Mouse (Mus musculus): ENCODE measurements around the gene Gm6337. TPM values are rescaled to one million over a fixed set of nuclear protein-coding genes. Genes with fewer than 3 reads are reported as not detected.
"Not testable (repeated sequence)": the region's sequence is repeated elsewhere in the genome, so short reads cannot be mapped to it uniquely, and the experiment has no call there.

Gm6337 gene
- not detected in 2 replicates for polyA plus RNA-seq (2015; fragmentation: Nextera tagmentation; extraction: Ambion mirVana)

GRCm38 (mm10) chr14:6058167-6058566, at the start of gene Gm6337:
Gene Gm6337 (minus strand): TSS chr14:6058267.
- 85% methylated on average over 3 of the region's 4 CpGs for WGBS
- not testable (repeated sequence) for H3K4me1 ChIP-seq; H3K27ac ChIP-seq (replicated peaks); H3K36me3 ChIP-seq; ATAC-seq (ENCODE audit: extremely low read depth, insufficient number of reproducible peaks, low FRiP score, low TSS enrichment); H3K9ac ChIP-seq; H3K4me2 ChIP-seq; H3K4me3 ChIP-seq; H3K9me3 ChIP-seq; H3K27me3 ChIP-seq (replicated peaks)

DNA sequence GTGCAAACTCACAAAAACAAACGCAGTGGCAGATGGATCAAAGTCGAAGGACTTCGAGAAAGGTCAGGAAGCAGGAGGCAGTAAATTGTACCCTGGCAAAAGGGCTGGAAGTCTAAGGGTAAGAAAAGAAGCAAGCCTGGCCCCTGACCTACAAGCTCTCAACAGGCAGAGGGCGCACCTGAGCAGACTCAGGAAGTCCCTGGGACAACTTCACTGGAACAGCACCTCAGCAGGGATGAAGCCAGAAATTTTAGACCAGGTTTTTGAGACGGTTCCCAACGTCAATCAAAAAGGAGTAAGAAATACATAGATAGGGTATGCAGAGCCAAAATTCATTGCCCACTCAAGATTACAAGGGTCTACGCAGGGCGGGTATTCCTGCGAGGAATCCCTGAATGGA, 49.4 kb upstream of the Gm6337 start:
- H3K9me3 ChIP-seq; H3K27me3 ChIP-seq (replicated peaks); ATAC-seq (ENCODE audit: extremely low read depth, insufficient number of reproducible peaks, low FRiP score, low TSS enrichment); H3K36me3 ChIP-seq; H3K27ac ChIP-seq (replicated peaks); H3K4me1 ChIP-seq: not testable (repeated sequence)
- Histone ChIP-seq H3K9ac (peak overlapping the region; percentile 67; the same call in 1 of the 2 replicates), H3K4me3 (peak overlapping the region; percentile 48), H3K4me2 (peak overlapping the region; percentile 63)
- 11% methylated on average over 9 of the region's 9 CpGs for WGBS

GRCm38 (mm10) chr14:6093842-6094241, 35.8 kb upstream of the Gm6337 start, which contains the start of gene Gm8206:
Gene Gm8206 (minus strand): TSS chr14:6093942.
- H3K4me1 ChIP-seq; H3K4me3 ChIP-seq; H3K27ac ChIP-seq (replicated peaks); ATAC-seq (ENCODE audit: extremely low read depth, insufficient number of reproducible peaks, low FRiP score, low TSS enrichment); H3K27me3 ChIP-seq (replicated peaks); H3K4me2 ChIP-seq; H3K9ac ChIP-seq; H3K36me3 ChIP-seq; H3K9me3 ChIP-seq: not testable (repeated sequence)
- WGBS = 60% methylated on average over 2 of the region's 3 CpGs

Other genes with a start within 250 kb of the Gm6337 start
- gene Gm3424, start 227.9 kb downstream of the Gm6337 start, polyA plus RNA-seq (2015; fragmentation: Nextera tagmentation; extraction: Ambion mirVana) = not detected in 2 replicates
- 0.17 TPM in 1 of 2 replicates, not detected in the other for gene Gm8237, start 177.9 kb downstream of the Gm6337 start, polyA plus RNA-seq (2015; fragmentation: Nextera tagmentation; extraction: Ambion mirVana)
- 0.56 and 0.59 TPM in 2 replicates for gene Gm3248, start 96.5 kb downstream of the Gm6337 start, polyA plus RNA-seq (2015; fragmentation: Nextera tagmentation; extraction: Ambion mirVana)
- not detected in 2 replicates for gene Gm3453, start 79.1 kb downstream of the Gm6337 start, polyA plus RNA-seq (2015; fragmentation: Nextera tagmentation; extraction: Ambion mirVana)
- gene Gm8206, start 35.7 kb upstream of the Gm6337 start, polyA plus RNA-seq (2015; fragmentation: Nextera tagmentation; extraction: Ambion mirVana) = 0.57 and 0.78 TPM in 2 replicates
- 2.4 and 2.8 TPM in 2 replicates for gene Gm3468, start 50.4 kb upstream of the Gm6337 start, polyA plus RNA-seq (2015; fragmentation: Nextera tagmentation; extraction: Ambion mirVana)
- not detected in 2 replicates for gene Gm3476, start 67.5 kb upstream of the Gm6337 start, polyA plus RNA-seq (2015; fragmentation: Nextera tagmentation; extraction: Ambion mirVana)
- not detected in 2 replicates for gene Gm21560, start 161.0 kb upstream of the Gm6337 start, polyA plus RNA-seq (2015; fragmentation: Nextera tagmentation; extraction: Ambion mirVana)
- gene Gm3411, start 229.0 kb upstream of the Gm6337 start, polyA plus RNA-seq (2015; fragmentation: Nextera tagmentation; extraction: Ambion mirVana) = 2.6 and 3.0 TPM in 2 replicates
- 0.32 and 0.36 TPM in 2 replicates for gene Gm21103, start 246.6 kb upstream of the Gm6337 start, polyA plus RNA-seq (2015; fragmentation: Nextera tagmentation; extraction: Ambion mirVana)

Measured in heart, embryonic 13.5 days (tissue).